Mouse (Mus musculus) lung, postnatal 10 days (tissue): ENCODE measurements around the gene Cldn14.
A peak's percentile ranks its signal among the peaks of the same experiment; 100 is the strongest.
"Not testable (repeated sequence)": the region's sequence is repeated elsewhere in the genome, so short reads cannot be mapped to it uniquely, and the experiment has no call there.

ENCODE experiments used
- DNase-seq: peaks from one replicate; pipeline ENCODE4 v3.0.0; 2021

Gene Cldn14

DNA sequence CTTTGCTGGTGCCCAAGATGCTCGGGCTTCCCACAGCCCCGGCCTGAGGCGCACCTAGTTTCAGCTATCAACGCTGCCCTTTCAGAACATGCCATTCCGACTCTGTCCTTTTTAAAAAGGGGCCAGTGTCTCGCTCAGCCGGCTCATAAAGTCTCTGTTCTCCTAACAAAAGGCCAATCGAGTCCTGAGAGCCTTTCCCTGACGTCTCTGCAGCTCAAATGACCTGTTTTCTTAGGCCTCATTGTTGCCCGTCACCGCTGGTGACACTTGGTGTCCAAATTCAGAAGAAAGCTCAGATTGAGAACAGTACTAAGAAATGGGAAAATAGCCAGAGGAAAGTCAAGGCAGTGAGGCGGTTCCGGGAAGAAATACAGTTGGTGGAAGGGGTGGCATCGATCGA, at the start of gene Cldn14:
Cldn14 (minus strand) TSS at position 101 of the 400 bp plus-strand sequence.
- DNase-seq = no peak

DNA sequence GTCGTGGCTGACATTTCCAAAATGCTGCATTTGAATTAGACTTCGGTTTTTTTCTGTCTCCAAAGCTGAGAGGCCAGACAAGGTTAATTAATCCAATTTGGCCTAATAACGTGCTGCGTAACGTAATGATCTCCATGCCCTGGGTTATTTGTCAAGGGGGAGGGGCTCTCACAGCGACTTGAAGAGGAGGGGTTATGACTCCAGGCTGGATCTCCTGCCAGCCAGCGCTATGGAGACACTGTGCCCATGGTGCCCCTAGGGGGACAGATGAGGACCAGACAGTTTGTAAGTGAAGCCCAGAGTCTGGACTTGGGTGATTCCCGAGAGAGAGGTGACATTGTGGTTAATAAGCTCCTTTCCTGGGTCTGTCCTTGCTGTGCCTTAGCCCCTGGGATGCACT, 46.9 kb upstream of the Cldn14 start:
- DNase-seq = no peak

DNA sequence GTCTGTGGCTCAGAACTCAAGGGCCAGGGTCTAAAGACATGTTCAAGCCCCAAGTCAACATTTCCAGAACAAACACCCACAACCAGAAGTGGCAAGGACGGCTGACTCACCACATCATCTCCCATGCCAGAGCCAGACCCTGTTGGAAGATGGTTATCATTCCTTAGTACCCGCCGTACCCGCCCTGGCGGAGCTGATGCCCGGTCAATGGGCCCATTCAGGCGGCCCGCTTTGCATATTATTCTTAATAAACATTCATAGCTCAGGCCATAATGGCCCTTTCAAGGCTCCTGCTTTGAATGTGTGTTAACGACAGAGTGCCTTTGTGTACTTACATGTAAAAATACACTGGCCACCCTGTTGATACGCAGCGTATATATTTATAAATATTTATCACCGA, 46.5 kb upstream of the Cldn14 start:
- DNase-seq = no peak

DNA sequence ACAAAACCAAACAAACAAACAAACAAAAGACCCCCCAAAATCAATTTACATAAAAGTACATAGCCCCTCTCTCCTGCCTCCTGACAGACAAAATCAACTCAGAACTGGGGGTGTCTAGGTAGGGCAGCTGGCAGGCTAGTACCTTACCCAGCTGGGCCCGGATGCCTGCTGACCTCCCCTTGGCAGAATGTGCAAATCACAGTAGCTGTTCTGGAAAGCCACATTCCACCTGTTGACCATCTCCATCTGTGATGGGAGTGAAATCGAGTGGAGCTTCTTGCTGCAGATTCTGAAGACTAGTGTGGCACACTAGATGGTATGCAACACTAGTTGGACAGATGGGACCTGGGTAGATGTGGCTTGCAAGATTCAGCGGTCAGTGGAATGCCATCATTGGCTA, 41.7 kb upstream of the Cldn14 start:
- DNase-seq = no peak

DNA sequence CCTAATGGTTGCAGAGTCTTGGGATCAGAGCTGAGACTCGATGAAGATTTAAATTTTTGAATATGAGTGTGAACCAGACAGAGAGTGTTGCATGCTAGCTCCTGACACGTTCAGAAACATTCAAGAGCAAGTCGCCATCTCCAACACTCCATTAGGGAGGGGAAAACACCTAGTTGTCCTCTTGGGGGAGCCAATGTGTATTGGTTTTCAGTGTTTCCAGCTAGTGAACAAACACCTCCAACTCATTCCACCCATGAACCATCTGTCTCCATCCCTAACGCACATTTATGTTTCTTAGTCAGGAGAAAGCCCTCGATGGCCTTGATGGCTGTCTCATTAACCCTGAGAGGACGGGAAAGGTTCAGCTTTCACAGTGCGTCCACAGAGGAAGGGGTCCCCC, 36.4 kb upstream of the Cldn14 start:
- DNase-seq = no peak

DNA sequence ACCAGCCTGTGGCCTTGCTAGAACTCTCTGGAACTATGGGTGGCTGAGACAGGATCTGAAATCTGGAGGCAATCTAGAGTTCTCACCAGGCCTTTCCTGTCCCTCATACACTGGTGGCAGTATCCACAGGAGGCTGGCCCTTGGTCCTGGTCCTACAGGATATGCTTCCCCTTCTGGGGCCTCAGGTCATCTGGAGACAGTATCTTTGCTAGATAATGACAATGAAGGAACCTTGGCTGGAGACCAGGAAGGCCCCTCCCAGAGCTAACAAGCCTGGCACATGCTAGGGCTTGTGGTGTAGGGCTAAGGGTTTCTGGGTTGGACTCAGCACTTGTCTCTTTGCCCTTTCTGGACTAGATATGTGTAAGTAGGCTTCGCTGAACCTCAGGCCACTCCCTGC, 35.2 kb upstream of the Cldn14 start:
- peak; percentile 24 for DNase-seq

DNA sequence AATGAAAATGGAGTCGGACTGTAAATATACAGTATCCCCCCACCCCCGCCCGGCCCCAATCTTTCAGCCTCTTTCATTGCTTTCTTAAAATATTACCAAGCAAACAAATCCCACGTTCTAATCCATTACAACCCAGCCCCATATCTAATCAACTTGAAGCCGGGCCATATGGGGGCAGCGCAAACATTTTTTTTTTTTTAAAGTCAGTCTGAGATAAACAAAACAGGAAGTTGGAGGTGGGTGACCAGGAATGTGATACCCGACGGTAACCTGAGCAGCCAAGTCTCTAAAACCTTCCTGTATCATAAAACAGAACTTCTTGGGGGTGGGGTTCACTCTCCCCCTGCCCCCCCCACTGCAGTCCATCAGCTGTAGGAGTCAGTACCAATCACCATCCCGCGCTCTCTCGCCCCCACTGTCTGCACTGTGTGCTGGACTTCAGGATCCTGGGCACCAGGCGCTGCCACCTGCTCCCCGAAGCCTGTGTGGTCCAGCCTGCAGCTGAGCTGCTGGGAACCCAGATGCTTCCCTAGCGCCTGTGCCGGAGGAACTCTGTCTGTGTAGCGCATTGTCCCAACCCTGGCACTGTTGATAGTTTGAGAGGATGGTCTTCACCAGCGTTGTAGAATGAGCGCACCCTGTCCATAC, 32.6 kb upstream of the Cldn14 start:
- no peak for DNase-seq

DNA sequence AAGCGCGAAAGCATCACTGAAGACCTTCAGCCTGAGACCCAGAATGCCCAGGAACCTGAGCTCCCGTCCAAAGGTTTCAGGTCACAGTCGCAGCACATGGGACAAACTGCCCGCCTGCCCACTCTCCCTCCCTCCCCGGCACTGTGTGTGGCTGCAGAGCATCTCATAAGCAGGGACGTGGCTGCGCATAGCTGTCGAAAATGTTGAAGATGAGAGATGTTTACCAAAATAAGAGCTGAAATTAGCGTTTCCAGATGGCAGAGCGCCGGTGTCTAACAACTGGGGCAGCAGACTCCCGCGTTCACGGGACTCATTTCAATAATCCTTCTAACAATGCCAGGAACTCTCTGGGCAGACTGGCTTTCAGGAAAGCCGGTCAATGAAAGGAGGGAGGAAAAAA, 31.8 kb upstream of the Cldn14 start:
- no peak for DNase-seq

DNA sequence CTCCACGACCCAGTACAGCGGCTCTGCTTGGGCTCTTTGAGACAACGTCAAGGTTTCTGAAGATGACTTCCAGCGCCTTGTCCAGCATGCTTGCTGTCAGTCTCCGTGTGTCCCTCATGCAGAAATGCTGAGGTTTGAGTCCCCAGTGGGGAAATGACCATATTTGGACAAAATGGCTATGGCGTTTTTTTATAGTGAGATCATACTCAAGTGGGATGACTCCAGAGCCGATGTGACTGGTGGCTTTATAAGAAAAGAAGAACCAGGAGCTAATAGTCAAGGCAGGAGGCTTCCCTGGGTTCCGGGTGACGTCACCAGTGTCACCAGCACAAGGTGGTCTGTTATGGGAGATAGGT, 30.3 kb upstream of the Cldn14 start:
- DNase-seq = no peak

DNA sequence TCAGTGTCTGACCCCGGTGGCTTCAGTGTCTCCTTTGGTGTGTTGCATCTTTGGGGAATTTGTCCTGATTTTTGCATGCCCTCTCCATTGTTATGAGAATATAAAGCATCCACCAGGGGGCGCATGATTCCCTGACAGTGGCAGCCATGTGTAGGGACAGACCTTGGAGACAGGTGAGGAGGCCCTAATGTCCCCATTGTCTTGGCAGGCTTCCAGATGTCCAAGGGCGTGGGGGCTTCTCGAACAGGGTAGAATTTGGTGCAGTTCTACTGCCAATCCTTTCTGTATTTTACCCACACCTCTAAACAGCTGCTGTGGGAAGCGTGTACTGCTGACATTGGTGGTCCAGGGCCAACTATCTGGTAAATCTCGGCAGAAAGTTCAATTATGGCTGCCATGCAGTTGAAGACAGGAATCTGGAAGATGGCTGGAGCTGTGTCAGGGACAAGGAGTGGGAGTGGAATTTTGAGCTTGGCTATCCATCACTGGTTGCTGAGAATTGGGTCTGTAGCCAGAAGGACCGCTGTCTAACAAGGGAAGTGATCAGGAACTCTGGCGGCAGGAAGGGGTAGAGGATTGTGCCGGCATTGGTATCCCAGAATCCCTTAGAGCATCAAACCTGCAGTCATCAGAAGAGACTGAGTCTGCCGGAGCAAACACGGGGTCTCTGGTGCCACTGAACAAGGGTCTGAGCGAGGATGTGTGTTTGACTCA, 29.8 kb upstream of the Cldn14 start:
- peak; percentile 71 for DNase-seq

DNA sequence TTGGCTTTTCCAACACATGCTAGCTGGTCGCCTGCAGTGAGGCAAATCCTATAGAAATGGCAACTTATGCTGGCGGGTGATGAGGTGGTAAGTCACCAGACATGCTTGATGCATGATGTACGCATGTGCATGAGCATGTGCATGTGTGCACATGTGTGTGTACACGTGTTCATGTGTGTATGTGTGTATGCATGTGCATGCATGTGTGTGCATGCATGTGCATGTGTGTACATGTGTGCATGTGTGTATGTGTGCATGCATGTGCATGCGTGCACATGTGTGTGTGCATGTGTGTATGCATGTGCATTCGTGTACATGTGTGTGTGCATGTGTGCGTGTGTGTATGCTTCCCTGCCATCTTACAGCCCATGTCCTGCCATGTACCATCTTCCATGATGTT, 28.6 kb upstream of the Cldn14 start:
- DNase-seq = no peak

DNA sequence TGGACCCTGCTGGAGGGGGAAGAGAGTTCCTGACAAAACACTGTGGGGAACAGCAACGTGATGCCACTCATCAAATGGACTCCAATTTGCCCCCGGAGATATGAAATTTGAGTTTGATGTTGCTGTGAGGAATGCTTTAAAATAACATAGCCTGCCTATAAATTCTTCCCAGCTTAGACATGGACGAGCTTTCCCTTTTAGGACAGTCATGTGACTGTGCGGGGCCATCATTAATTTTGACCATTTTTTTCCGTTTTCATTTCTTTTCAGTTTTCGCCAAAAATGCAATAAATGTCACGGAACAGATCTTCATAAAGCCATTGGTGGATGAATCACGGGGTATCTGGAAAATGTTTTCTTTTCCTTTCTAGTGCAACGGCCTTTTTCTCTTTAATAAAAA, 25.5 kb upstream of the Cldn14 start:
- no peak for DNase-seq

DNA sequence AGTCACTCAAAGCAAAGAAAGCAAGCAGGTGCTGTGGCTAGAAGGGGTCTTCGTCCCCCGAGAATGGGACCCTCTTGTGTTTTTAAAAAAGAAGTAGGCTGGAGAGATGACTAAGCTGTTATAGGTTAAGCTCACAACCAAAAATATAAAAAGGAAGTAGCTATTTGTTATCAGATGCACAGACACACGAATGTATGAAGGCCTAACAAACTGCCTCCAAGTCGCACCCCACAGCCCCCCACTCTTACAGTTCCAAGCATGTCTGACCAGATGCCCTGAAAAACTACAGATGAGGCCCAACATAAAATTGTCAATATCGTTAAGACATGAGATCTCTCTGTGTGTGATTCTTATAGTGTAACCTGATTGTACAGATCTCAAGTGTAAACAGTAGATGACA, 23.6 kb upstream of the Cldn14 start:
- no peak for DNase-seq

DNA sequence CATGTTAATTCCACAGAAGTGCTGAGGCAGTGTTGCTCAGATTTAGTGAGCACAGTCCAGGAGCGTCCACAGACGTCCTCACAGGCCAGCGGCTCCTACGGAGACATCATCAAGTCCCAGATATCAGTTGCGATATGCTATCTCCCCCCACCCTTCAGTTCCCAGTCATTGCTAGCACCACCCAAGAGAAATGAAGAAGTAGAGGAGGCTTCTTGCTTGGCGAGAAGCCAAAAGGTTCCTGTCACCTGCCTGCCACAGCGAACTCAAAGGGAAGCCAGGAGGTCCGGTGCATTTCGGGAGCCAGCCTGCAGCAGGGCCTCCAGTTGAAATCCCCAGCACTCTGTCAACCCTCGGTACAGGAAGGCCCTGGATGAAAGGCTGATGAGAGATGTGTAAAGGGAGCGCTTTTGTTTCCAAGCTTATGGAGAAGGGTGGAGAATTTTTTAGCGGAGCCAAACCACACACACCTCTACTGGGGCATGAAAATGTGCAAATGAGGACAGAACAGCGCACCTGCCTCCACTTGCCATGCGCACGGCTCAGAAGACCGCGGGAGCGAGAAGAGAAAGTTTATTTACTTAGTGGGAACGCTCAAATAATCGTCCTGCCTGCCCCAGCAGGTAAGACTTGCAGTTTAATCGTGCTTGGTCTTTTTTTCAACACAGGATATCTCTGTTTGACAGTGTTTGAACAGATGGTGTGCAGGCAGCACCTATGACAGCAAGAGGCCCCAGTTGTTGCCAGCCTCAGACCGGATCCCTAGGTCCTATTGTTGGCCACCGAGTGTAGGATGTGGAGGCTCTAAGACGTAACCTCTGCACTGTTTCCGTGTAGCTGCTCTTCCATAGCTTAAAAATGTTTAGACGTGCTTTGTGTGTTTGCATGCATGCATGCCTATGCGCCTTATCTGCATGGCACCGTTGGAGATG, 15.0 kb upstream of the Cldn14 start:
- no peak for DNase-seq

DNA sequence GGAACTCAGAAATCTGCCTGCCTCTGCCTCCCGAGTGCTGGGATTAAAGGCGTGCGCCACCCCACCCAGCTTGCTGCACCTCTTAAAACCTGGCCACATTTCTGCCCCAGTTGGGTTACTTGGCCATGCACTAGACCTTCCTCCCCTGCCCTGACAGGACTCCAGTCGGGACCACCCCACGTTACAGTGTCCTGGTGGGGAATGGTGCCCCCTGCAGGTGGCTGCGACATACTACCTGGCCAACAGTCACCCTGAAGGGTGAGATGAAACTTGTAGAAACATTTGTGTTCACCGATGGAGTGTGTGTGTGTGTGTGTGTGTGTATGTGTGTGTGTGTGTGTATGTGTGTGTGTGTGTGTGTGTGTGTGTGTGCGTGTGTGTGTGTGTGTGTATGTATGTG, 11.1 kb upstream of the Cldn14 start:
- not testable (repeated sequence) for DNase-seq

DNA sequence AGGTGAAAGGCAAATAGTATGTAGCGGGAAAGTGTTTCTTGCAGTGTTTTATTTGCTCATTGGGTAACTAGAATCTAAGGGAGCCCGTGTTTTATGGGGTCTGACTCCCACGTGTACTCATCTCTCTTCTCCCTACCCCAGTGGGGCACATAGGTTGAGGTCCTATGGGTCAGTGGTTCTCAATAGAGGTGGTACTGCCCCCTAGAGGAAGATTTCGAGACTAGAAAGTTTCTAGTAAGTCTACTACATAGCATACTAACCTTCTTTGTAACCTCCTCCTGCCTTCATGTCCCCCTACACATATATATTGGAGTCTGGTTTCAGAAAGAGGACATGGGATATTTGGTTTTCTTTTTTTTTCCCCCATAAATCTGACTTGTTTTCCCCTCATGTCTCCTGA, 9.3 kb upstream of the Cldn14 start:
- DNase-seq = no peak

DNA sequence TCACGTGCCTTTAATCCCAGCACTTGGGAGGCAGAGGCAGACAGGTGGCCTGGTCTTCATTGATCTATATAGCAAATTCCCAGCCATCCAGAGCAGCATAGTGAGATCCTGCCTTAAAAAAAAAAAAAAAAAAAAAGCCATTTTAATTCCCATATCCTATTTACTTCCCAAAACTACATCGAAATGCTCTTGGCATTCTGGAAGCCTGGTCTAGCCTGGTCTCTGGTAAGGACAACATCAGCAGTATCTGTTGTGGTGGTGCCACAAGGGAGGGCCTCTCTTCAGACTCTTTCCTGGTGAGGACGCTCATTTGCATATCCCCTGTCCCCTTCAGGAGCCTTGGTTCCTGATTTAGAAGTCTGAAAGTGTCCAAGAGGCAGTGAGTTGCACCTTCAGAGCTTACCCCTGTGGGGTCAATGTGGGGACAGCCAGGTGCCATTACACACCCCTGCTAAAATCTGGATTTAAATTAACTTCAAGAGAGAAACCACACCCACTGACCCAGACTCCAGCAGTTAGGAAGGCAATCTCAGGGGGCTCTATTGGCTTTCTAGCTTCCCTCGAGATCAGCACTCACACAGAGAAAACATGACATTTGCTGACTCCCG, 6.0 kb upstream of the Cldn14 start:
- DNase-seq = no peak

DNA sequence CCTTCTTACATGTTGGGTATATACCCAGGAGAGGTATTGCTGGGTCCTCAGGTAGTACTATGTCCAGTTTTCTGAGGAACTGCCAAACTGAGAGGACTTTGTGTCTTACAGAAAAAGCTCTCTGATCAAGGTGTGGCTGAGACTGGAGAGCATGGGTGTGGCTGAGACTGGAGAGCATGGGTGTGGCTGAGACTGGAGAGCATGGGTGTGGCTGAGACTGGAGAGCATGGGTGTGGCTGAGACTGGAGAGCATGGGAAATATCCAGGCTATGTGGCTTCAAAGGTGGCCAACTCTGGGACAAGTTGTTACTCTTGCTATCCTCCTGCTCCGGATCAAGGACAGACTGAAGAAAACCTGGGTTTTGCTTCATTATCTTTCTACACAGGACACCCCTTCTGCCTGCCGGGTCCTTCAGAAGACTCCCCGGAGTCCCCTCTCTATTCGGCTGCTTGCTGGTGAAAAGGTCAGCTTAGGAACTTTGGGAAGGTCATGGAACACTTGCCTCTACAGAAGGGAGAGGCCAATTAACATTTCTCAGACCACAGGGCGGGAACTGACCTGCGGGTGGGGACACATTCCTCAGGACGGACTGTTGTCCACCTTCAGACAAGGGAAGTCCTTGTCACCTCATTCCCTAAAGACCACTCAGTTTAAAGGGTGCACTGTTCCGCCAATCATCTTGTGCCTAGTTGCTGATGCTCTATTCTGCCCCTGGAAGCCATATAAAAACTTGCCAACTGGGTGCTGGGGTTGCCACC, 4.9 kb upstream of the Cldn14 start:
- DNase-seq = not testable (repeated sequence)

DNA sequence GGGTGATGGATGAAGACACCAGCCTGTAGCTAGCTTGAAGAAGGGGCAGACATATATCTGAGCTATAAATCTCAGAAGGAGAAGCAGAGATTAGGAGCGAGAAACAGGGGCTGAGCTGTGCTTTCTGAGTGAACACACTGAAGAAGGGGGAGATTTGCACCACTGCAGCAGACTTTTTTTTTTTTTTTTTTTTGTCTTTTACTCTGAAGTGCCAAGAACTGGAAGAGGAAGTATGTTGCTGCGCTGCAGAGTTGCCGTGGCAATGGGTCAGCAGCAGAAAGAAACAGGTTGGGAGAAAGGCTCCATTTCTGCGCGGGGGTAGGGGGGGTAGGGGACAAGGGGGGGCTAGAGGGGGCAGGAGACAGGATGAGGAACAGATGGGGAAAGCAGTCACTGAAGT, 2.6 kb upstream of the Cldn14 start:
- no peak for DNase-seq

DNA sequence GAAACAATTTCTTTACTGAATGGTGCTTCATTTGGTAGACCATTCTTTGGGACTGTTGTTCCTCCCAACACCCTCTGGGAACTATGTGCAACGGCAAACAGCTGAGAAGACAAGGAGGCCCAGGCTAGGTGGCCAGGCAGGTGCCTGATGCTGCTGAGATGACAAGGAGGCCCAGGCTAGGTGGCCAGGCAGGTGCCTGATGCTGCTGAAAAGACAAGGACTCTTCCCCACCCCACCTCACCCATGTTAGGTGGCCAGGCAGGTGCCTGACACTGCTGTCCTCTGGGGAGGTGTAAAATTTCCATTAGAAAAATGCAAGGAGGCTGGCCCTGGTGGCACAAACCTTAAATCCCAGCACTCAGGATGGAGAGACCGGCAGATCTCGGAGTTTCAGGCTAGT, 2.0 kb upstream of the Cldn14 start:
- DNase-seq = no peak

DNA sequence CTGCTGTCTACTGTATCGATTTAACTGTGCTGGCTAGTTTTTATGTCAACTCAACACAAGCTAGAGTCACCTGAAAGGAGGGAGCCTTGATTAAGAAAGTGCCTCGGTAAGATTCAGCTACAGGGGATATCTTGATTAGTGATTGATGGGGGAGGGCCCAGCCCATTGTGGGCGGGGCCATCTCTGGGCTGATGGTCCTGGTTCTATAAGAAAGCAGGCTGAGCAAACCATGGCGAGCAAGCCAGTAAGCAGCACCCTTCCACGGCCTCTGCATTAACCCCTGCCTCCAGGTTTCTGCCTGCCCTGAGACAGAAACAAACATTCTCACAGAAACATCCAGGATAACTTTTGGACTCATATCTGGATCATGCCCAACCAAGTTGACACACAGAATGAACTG, 1.5 kb upstream of the Cldn14 start:
- DNase-seq = no peak

DNA sequence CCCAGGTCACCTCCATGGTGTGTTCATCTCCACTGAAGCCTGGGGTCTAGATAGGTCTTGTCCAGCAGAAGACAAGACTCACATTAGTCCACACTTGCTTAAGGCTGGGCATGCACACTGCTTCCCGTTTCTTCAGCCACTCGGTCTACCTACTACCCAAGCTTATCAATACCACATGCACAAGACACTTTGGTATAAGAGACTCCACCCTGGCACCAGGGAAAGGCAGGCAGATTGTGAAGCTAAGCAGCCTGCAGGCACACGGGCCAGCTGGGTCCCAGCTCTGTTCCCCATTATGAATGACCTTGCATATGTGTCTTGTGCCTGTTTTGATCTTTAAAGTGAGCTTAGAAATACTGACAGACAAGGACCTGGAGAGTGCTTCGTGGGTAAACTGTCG, 719 bp upstream of the Cldn14 start:
- DNase-seq = no peak
